Mouse (Mus musculus) liver, embryonic 14.5 days (tissue): ENCODE measurements around the gene Syngr1.

Source experiments
- CTCF ChIP-seq: IDR thresholded peaks from 2 replicates; pipeline ENCODE4 v1.5.1; 2016; ENCODE audit warnings: antibody characterized with exemption, low read depth, control low read depth
- EP300 ChIP-seq: IDR thresholded peaks from 2 replicates; pipeline ENCODE4 v1.6.1; 2016; ENCODE audit warnings: antibody characterized with exemption, low read depth

DNA sequence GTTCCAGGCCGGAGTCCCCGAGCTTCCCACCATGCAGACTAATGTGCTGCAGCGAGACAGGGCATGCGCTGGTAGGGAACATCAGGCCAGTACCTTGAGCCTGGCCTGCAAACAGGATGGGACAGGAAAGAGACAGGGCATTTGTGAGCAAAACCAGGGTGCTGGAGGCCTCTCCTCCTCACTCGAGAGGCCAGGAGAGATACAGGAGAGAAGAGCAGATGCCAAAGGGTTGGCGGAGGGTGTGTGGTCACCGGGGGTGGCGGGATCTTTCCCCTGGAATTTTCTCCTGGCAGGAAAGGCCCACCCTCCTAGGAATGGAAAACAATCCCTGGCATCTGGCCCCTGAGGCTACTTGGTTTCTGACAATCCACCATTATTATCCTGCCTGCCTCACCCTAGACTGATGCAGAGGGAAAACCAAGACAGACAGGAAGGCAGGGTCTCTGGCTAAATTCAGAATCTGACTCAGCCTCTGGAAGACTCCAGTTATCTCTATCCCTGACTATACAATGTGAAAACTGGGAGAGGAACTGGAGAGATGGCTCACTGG is 21.0 kb upstream of the Syngr1 start:
- TF ChIP-seq CTCF: no peak
- TF ChIP-seq EP300: no peak
